Mouse (Mus musculus) stomach, embryonic 14.5 days (tissue): ENCODE measurements around the gene Smpdl3a. TPM values are rescaled to one million over a fixed set of nuclear protein-coding genes. Genes with fewer than 3 reads are reported as not detected.

Source experiments
- ATAC-seq: fragments of 200-750 bp; cut with Nextera tagmentation; 2 replicates; pipeline ENCODE4 v1.8.0; 2017; ENCODE audit warnings: low read depth, moderate TSS enrichment; ENCODE audit not compliant: insufficient number of reproducible peaks, insufficient read depth, low FRiP score
- H3K27ac ChIP-seq: fragments of 300-500 bp; sonication (generic); 2 replicates; pipeline ENCODE4 v1.5.1; 2014; ENCODE audit warnings: mild to moderate bottlenecking, low read length, moderate library complexity, mixed read lengths
- H3K27me3 ChIP-seq: fragments of 300-500 bp; sonication (generic); 2 replicates; pipeline ENCODE4 v1.6.1; 2014; ENCODE audit warnings: low read length, control low read depth, mixed read lengths; ENCODE audit not compliant: control insufficient read depth, insufficient read depth
- H3K36me3 ChIP-seq: fragments of 300-500 bp; sonication (generic); 2 replicates; pipeline ENCODE4 v1.6.1; 2014; ENCODE audit warnings: mild to moderate bottlenecking, control low read depth, low read length, moderate library complexity, mixed read lengths; ENCODE audit not compliant: control insufficient read depth, insufficient read depth
- H3K4me1 ChIP-seq: fragments of 300-500 bp; sonication (generic); 2 replicates; pipeline ENCODE4 v1.6.1; 2014; ENCODE audit warnings: low read length, control low read depth, mixed read lengths; ENCODE audit not compliant: control insufficient read depth, insufficient read depth
- H3K4me2 ChIP-seq: fragments of 300-500 bp; sonication (generic); replicated peaks from 2 replicates; pipeline ENCODE4 v1.6.1; 2014; ENCODE audit warnings: low read depth, low read length, control low read depth
- H3K4me3 ChIP-seq: fragments of 300-500 bp; sonication (generic); 2 replicates; pipeline ENCODE4 v1.5.1; 2014; ENCODE audit warnings: low read depth, low read length, control low read depth
- H3K9ac ChIP-seq: fragments of 300-500 bp; sonication (generic); replicated peaks from 2 replicates; pipeline ENCODE4 v1.6.1; 2014; ENCODE audit warnings: low read depth, mild to moderate bottlenecking, control low read depth, low read length, moderate library complexity, mixed read lengths
- H3K9me3 ChIP-seq: fragments of 300-500 bp; sonication (generic); 2 replicates; pipeline ENCODE4 v1.6.1; 2016; ENCODE audit warnings: low read depth, low read length, control low read depth; ENCODE audit not compliant: control insufficient read depth
- WGBS: fragments of 180-500 bp; shearing (Covaris S2); extraction: QIAGEN DNeasy Blood & Tissue Kit; methylation state at CpG from one replicate; pipeline ENCODE4 v1.1.7; 2014; 5-methylcytosine and 5-hydroxymethylcytosine counted together
- polyA plus RNA-seq: library from polyadenylated mRNA; unstranded; fragments of >200 nt; fragmentation: Nextera tagmentation; extraction: Ambion mirVana; gene quantifications from 2 replicates; pipeline ENCODE4 v1.2.1, GENCODE M21; 2014

The Smpdl3a gene
- polyA plus RNA-seq, 1 experiment from 2014 or later: 28.5 TPM

- Histone ChIP-seq H3K4me3 (no peak overlapping the region), H3K4me2 (no peak overlapping the region), H3K9ac (no peak overlapping the region), H3K36me3 (no peaks in the 10 kb centered on the region), H3K27me3 (no peaks in the 10 kb centered on the region), H3K9me3 (no peaks in the 10 kb centered on the region), H3K27ac (no peak overlapping the region), H3K4me1 (no peaks in the 10 kb centered on the region)
- WGBS: 83% methylated on average over 3 of the region's 3 CpGs
- ATAC-seq: no peak
Observed at GRCm38 (mm10) chr10:57829621-57830020, 35.5 kb downstream of the Smpdl3a start.

- no peaks in the 10 kb centered on the region for H3K9me3 ChIP-seq
- no peak for ATAC-seq
- H3K27ac ChIP-seq: no peak overlapping the region
- 94% methylated on average over 1 of the region's 1 CpGs for WGBS
- H3K27me3 ChIP-seq: no peaks in the 10 kb centered on the region
- no peaks in the 10 kb centered on the region for H3K36me3 ChIP-seq
- H3K4me2 ChIP-seq: no peak overlapping the region
- no peak overlapping the region for H3K4me3 ChIP-seq
- H3K9ac ChIP-seq: no peak overlapping the region
- no peaks in the 10 kb centered on the region for H3K4me1 ChIP-seq
Observed at GRCm38 (mm10) chr10:57835094-57835493, 41.0 kb downstream of the Smpdl3a start.

DNA sequence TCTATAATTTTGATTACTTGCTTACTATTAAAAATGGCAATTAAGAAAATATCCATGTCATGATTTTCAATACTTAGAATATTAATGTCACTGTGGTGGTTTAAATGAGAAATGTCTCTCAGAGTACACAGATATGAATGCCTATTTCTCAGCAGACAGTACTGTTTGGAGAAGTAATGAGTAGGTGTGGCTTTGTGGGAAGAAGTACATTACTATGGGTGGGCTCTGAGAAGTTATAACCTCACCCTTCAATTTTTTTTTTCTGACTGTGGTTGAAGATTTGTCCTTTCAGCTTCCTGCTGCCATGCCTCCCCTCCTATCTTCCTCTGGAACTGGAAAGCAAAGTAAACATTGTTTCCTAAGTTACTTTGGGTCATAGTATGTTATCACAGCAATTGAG is 41.8 kb downstream of the Smpdl3a start:
- no peaks in the 10 kb centered on the region for H3K4me1 ChIP-seq
- H3K36me3 ChIP-seq: no peaks in the 10 kb centered on the region
- no peaks in the 10 kb centered on the region for H3K27me3 ChIP-seq
- H3K27ac ChIP-seq: no peak overlapping the region
- H3K4me2 ChIP-seq: no peak overlapping the region
- H3K9ac ChIP-seq: no peak overlapping the region
- no peak for ATAC-seq
- H3K9me3 ChIP-seq: no peaks in the 10 kb centered on the region
- no peak overlapping the region for H3K4me3 ChIP-seq

DNA sequence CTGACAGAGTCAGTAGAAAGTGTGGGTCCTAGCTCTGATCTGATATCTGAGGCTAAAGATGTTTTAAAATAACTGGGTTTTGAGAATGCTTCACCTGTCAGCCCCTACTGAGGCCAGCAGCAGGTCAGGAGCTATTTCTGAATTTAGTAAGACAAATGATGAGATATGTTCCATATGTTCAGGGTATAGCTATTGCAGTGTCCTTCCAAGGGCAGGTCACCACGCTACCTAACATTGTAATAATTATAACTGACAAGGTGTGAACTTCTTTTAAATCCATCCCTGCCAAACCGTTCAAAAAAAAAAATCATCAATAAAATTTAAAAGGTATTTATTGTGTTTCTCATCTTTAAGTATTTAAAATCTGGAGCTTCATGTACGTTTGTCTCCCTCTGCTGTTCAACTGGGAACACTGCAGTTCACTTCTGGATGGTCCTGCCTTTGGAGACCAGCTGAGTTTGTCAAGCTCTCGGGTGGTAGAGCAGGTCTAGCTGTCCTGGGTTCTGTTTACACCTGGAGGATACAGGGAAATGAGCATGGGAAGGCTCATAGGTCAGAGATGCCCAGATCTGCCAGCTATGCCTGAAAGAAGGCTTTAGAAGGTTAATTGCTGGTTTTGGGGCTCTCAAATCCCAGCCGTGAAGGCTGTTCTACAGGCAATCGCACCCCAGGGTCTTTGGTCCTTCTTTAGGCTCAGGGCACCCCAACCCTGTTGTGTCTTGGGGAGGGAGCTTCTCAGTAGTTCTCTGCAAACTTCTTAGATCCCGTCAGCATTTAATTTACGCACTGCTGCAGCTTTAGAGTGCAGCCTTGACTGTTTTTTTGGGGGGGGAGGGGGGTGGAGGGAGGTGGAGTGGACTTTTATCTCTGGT is 47.7 kb downstream of the Smpdl3a start:
- no peaks in the 10 kb centered on the region for H3K4me1 ChIP-seq
- WGBS: 35% methylated on average over 8 of the region's 8 CpGs

GRCm38 (mm10) chr10:57847916-57848682 is 54.0 kb downstream of the Smpdl3a start:
- WGBS: 49% methylated on average over 6 of the region's 6 CpGs
- Histone ChIP-seq H3K36me3 (no peaks in the 10 kb centered on the region), H3K27me3 (no peaks in the 10 kb centered on the region), H3K27ac (no peak overlapping the region), H3K9ac (no peak overlapping the region), H3K4me2 (no peak overlapping the region), H3K4me3 (no peak overlapping the region), H3K9me3 (no peaks in the 10 kb centered on the region), H3K4me1 (no peaks in the 10 kb centered on the region)
- ATAC-seq: no peak

More for the DNA sequence above, 47.7 kb downstream of the Smpdl3a start:
- Histone ChIP-seq H3K27me3 (no peaks in the 10 kb centered on the region), H3K27ac (no peak overlapping the region), H3K9ac (no peak overlapping the region), H3K36me3 (no peaks in the 10 kb centered on the region), H3K9me3 (no peaks in the 10 kb centered on the region), H3K4me3 (no peak overlapping the region), H3K4me2 (no peak overlapping the region)
- no peak for ATAC-seq

Other genes starting within 250 kb of the Smpdl3a start
- 0.59 and 1.7 TPM in 2 replicates for gene Pkib, start 162.4 kb upstream of the Smpdl3a start, polyA plus RNA-seq
- gene Fabp7, start 9.5 kb upstream of the Smpdl3a start, polyA plus RNA-seq: 77.7 and 78.0 TPM in 2 replicates